Mouse (Mus musculus) neutrophil, adult 5-6 weeks (primary cell): ENCODE data around the gene Scpep1. TPM values are rescaled to one million over a fixed set of nuclear protein-coding genes. Genes with fewer than 3 reads are reported as not detected.
A peak's percentile ranks its signal among the peaks of the same experiment; 100 is the strongest.
"Not testable (repeated sequence)": the region's sequence is repeated elsewhere in the genome, so short reads cannot be mapped to it uniquely, and the experiment has no call there.

Source experiments
- ATAC-seq: fragments of 151-379, 151-347 bp; 2 replicates; pipeline ENCODE4 v1.8.0; 2017; ENCODE audit warnings: mild to moderate bottlenecking, moderate TSS enrichment; ENCODE audit not compliant: insufficient number of reproducible peaks, poor library complexity, low FRiP score, severe bottlenecking; ENCODE audit errors: extremely low read depth
- total RNA-seq: library from RNA; stranded (forward); fragments of 200-1000 nt; gene quantifications from 2 replicates; pipeline ENCODE4 v1.2.3, GENCODE M21; 2017

Scpep1 gene
- 31.9 and 40.1 TPM in 2 replicates for total RNA-seq

DNA sequence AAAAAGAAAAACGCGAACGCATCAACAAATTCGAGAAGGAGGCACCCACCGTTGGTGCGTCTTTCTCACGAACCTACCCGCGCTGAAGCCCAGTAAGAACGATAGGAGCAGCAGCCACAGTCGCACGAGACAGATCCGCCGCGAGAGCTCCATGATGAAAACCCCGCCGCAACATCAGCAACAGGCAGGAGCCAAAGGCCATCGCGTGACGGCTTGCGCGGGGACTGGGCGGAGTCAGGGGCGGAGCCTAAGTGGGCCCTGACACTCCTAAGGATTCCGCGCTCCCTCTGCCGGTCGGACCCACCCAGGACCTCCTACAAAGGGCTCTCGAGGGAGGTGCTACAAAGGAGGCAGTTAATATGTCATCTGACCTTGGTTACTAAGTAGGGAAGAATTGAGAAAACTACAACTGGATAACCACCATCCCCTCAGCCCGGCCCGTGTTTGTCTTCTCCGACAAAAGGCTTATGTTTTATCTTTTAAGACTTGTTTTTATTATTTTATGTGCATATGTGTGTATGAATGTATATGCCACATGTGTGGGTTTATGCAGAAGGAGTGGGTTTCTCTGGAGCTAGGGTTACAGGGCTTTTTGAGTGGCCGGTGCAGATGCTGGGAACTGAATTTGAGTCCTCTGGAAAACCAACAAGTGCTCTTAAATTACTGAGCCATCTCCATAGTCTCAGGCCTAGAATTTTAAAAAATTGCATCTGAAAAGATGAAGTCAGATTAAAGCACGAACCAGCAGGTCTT lies at the start of gene Scpep1:
Gene Scpep1, minus strand, starts transcription at position 249 of the 753 bp plus-strand sequence.
- ATAC-seq, result peak; percentile 94

DNA sequence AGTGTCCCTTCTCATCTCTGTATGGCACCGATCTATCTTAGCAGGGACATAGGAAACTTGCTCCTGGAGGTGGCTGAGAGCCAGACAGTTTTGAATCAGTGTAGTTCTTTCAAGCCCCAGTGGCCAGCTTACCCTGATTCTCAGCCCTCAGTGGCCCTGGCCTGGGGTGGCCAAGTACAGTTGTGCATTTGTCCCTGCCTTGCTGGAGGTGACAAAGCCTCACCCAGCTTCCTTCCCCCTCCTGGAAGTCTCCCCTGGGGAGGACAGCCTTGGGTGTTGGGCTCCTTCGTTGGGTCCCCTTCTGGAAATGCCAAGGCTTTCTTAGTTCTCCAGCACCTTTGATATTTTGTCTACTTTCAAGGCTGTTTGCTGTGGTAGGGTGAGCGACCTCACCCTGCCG lies 48.5 kb upstream of the Scpep1 start:
- ATAC-seq, result no peak

DNA sequence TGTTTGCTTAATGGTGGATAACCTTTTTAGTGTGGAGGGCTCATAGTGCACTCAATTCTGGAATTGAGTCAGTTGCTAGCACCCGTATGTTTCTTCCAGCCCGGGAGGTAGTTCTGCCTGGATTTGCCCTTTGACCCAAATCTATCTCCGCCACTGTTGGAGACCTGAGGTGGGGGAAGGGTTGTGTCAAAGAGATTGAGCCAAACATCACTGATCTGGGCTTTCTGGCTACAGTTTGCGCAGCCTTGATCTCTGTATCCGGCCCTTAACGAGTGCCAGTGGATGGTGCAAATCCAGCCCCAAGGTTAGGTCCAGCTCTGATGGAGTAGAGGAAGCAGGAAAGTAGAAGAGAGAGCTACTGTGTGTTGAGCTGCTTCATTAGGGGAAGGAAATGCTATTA lies 47.8 kb upstream of the Scpep1 start:
- no peak for ATAC-seq

DNA sequence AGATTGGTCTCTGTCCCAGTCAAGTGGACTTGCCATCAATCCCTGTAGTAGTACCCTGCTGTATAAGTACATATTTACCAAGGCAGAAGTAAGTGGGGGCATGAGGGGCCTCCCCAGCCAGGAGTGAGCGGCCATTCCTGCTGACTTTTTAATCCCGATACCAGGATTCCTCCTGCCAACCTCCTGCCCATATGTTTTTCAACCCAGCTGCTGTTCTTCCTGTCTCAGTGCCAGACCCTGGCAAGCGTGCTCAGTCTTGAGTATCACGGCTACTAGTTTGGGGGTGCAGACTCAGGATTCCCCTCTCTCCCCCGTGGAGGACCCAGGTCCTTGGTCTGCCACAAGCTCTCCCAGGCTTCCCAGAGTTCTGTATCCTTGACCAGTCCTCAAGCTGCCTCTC lies 47.4 kb upstream of the Scpep1 start:
- no peak for ATAC-seq

DNA sequence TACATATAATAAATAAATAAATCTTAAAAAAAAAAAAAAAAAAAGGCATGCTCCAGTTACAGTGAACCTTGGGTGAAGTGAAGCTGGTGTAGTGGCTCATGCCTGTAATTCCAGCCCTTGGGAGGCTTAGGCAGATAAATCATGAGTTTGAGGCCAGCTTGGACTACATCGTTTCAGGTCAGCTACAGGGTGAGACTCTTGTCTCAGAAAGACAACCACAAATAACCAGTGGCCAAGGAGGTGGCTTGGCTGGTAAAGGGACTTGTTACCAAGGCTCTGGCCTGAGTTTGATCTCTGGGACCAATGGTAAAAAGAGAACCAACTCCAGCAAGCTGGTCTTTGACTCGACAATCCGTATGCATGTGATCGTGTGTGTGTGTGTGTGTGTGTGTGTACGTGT lies 46.8 kb upstream of the Scpep1 start:
- ATAC-seq, result no peak

DNA sequence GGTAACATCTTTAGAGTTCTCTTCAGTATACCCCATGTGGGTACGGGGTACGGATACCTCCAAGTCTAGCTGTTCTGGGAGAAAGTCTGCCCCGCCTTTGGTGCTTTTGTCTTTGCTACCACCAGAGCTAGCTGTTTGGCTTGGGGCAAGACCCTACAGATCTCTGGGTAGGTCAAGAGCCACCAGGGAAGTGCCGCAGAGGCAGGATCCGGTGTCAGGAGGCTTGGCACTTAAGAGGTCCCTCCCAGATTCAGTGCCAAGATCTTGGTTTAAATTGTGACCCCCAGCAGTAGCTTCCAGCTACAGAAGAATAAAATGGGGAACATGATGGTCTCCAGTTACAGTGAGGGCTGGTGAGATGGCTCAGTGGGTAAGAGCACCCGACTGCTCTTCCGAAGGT lies 46.3 kb upstream of the Scpep1 start:
- ATAC-seq, result no peak

DNA sequence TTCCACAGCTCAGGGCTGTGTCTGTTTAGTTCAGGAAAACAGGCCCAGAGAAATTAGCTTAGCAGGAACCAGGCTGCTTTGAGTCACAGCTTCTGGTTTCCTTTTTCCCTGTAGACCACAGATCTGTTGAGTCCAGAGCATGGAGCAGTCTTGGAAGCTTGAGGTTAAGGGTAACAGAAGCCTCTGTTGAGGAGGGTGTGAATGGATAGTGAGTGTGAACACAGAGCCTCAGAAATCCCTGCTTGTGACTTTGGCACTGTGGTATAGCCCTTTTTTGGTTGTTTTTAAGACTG lies 45.2 kb upstream of the Scpep1 start:
- no peak for ATAC-seq

DNA sequence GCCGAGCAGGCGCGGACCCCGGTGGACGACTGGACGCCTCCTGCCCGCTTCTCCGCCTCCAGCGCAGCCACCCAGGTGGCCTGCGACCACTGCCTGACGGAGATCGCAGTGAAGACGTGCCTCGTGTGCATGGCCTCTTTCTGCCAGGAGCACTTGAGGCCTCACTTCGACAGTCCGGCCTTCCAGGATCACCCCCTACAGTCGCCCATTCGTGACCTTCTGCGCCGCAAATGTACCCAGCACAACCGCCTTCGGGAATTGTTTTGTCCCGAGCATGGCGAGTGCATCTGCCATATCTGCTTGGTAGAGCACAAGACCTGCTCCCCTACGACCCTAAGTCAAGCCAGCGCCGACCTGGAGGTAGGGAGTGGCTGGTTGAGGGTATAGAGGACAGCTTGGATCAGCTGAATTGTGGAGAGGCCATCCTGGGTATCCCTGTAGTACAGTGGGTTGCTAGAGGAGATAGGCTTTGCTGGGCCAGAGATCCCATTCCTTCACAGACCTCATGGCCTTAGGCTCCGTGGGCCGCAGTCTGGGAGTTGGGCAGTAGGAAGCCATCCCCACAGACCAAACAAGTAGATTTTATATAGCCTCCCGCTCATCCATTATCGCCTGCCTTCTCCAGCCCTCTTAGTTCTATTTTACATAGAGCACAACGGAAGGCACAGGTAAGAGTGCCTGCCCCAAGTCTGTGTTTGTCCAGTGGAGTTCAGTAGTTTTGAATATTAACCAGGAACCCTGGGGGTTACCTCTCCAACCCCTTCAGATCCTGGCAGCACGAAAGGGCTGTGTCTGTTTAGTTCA lies 44.7 kb upstream of the Scpep1 start:
- no peak for ATAC-seq

DNA sequence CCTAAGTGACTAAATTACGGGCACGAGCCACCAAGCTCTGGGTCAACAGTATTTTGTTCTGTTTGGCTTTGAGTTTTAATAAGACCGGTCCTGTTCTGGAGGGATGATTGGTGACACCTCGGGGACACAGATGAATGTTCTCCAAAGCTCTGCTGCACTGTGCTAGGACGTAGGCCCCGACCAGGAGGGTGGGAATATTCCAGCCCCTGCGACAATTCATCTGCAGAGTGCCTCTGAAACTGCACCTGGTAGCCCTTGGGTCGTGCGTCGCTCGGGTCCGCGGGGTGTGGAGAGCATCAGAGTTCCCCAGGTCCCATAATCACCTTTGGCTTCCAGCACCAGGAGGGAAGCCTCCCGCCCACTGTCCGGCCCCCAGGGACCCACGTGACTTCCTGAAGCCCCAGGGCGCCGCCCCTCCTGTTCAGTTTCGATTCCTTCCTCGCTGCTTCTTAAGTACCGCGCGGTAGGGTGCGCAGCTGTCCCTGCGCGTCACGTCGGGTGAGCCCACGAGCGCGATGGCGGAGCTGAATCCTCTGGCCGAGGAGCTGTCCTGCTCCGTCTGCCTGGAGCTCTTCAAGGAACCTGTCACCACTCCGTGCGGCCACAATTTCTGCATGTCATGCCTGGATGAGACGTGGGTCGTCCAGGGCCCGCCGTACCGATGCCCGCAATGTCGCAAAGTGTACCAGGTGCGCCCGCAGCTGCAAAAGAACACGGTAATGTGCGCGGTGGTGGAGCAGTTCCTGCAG lies 43.9 kb upstream of the Scpep1 start, which contains the start of gene Trim25:
Gene Trim25, plus strand, starts transcription at position 403 of the 749 bp plus-strand sequence.
- peak; percentile 91 for ATAC-seq

DNA sequence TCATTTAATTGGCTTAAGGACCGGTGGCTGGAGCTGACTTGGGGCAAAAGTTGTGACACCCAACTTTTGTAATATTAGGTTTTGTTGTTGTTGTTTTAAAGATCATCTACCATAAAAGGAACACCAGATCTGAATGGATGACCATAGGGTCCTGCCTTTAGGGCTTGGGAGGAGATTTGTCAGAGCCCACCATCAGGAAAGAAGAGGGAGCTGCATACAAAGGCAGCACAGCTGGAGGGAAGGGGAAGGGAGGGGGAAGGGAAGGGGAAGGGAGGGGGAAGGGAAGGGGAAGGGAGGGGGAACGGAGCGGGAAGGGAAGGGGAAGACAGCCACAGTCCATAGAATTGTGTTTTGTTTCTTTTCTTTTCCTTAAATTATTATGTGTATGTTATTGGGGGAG lies 43.1 kb upstream of the Scpep1 start:
- no peak for ATAC-seq

DNA sequence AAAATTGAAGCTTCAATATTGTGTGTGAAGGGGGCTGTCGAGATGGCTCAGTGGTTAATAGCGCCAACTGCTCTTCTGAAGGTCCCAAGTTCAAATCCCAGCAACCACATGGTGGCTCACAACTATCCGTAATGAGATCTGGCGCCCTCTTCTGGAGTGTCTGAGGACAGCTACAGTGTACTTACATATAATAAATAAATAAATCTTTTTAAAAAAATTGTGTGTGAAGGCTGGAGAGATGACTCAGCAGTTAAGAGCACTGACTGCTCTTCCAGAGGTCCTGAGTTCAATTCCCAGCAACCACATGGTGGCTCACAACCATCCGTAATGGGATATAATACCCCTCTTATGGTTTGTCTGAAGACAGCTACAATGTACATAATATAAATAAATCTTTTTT lies 42.1 kb upstream of the Scpep1 start:
- not testable (repeated sequence) for ATAC-seq

DNA sequence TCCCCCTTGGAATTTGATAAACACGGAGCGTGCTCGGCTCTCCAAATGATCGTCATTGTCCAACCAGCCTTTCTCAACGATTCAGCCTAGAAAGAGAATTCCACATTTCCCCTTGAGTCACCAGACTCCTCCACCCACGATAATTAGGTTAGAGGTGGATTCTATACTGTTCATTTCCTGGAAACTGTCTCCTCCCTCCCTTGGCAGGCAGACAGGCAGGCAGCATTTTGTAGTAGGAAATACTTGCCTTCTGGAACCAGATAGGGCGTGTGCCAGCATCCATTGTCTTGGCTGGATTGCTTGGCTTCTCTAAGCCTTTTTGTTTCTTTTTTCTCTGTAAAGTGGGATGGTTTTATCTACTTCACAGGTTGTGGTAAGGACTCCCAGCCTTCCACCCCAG lies 41.2 kb upstream of the Scpep1 start:
- no peak for ATAC-seq

DNA sequence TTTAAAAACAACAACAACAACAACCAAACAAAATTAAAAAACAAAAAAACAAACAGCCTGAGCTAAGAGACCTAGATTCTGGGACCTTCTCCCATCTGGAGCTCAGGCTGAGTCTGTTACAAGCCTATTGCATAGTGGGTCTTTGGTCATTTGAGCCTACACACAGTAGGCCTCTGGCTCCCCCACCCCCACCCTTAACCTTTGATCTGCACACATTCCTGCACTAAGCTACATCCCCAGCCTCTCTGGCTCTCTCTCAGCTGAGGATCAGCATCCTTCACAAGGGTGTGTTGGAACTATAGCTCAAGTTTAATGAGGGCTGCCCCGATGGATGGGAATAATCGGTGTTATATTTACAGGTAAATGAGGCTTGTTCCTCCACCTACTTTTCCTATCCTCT lies 40.4 kb upstream of the Scpep1 start:
- ATAC-seq, result no peak

DNA sequence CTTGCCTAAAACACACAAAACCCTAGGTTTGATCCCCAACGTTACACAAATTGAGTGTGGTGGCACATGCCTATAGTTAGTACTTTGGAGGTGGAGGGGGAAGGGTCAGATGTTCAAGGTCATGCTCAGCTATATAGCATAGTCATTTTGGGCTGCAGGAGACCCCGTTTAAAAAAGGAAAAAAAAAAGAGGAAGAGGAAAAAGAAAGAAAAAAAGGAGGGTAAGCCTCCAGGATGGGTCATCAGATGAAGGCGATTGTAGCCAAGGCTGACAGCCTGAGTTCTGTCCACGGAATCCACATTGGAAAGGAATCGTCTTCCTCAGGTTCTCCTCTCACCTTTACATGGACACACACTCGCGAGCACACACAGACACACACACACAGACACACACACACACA lies 39.2 kb upstream of the Scpep1 start:
- ATAC-seq, result no peak

DNA sequence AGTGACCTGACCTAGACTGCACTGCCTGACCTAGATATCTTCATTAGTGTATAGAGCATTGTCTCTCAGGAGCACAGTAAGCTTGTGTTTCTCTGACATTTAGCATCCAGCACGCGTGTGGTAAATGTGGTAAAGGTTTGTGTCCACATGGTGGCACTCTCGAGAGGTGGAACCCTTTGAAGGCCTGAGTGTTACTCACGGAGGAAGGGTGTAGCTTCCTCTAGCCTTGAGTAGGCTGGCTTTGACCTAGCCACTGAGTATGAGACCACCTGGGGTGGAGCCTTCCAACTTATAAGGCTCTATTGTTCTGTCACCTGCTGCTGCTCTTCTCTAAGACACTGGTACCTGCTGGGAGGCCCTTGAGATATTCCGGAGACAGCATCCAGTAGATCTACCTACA lies 38.4 kb upstream of the Scpep1 start:
- peak; percentile 96 for ATAC-seq

DNA sequence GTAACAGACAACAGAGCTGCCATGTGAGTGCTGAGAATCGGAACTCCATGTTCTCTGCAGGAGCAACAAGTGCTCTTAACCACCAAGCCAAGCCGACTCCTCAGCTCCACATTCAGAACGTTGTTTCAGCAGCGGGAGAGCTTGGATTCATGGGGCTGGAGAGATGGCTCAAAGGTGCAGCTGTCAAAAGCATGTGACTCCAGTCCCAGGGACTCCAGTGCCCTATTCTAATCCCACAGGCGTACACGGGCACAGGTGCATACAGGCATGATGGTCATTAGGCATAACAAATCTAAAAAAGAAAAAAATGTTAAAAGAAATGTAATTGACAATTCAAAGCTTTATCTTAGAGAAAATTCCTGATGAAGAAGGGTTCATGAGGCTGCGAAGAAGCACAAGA lies 37.9 kb upstream of the Scpep1 start:
- ATAC-seq, result no peak

DNA sequence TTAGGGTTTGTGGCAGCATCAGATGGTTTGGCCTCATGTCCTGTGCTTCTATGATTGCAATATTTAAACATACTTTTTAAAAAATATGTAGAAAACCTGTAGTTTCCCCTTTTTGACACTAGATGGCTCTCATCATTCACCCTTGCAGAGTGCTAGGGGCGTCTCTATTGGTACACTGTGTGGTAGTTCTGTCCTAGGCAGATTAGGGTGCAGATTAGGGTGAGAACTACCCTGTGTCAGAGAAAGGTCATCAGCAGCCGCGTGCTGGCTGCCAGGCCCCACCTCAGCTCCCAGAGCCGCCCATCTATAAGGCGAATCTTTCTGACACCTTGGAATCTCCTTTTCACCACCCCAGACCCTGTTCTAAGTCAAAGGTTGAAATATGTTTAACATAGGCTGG lies 34.3 kb upstream of the Scpep1 start:
- ATAC-seq, result peak; percentile 62

DNA sequence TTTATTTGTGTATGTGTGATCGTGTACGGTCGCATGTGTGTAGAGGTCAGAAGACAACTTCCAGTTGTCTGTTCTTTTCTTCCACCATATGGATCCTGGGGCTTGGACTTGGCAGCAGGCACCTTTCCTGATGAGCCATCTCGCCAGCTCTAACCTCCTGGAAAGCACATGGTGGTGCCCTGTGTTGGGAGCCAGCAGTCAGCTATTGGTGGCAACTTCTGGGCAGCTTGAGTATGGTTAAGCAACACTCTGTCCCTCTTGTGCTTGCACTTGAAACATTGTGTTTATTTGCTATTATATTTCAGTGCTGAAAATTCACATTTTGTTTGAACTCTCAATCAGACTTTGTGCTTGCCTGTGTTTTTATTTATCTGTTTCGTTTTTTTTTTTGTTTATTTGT lies 33.7 kb upstream of the Scpep1 start:
- ATAC-seq, result no peak

DNA sequence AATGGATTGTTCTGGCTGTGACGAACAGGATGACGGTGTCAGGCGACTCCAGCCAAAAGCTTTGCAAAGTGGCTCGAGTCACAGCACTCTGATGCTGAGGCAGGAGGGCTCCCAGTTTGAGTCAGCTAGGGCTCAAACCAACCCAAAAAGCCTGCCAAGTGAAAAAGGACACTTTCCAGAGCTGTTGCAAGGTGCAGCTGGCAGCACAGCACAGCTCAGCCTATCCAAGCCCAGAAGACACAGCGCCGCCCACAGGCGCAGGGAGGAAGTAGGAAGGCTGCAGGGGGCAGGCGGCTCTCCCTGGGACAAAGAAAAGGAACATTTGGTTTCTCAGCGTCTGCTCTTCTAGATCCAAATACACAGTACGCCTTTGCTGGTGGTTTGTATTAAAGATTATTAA lies 31.4 kb upstream of the Scpep1 start:
- ATAC-seq, result no peak

DNA sequence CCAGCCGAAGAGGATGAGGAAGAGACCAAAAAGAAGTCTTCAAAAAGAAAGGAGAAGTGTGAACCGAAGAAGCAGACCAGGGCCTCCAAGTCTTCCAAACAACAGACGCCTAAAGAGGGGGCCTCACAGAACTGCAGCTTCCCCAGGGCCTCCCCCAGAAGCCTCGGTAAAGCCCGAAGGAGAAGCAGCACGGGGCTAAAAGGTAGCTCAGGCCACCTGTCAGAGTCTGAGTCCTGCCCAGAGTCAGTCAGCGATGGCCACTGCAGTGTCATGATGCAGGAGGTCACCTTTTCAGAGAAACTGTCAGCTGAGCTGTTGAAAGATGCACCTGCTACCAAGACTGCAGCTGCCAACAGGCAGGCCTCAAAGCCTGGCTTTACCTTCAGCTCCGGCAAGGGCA lies 26.1 kb upstream of the Scpep1 start:
- no peak for ATAC-seq
